Mouse (Mus musculus): ENCODE results near the gene Prtn3.
A peak's percentile ranks its signal among the peaks of the same experiment; 100 is the strongest.

DNA sequence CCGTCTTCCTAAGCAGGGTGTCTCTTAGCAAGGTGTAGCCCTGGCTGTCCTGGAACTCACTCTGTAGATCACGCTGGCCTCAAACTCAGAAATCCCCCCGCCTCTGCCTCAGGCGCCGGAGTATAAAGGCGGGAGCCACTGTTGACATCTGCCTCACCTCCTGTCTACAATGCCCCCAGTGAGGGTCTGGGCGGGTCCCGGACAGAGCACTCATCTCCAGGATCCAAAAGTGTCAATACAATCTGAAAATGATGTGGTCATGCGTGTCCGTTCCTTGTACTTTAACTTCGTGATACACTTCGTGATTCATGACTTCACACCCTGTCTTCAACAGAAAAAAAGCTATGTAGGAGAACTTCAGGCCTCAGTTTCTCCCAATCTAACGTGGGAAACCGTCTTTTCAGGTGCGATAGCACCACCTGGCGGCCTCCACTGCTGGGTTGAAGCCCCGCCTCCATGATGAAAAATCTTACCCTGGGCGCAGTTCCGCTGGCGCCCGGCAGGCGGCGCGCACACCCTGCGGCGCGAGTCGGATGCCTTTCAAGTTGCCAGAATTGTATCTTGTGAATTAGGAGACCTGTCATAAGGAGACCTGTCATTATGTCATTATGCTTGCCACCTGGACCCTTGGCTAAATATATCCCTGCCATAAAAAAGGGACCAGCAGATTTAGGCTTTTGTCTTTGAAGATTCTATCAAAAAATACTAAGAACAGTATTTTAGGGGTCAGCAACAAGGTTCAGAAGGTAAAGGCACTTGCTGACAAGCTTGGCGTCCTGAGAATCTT, 50.9 kb downstream of the Prtn3 start:
- TF ChIP-seq CTCF (IDR thresholded peaks at IDR 0.05; ENCODE audit: low read depth, low read length) (peak; percentile 99), POLR2A (IDR thresholded peaks at IDR 0.05; ENCODE audit: borderline replicate concordance, low read depth, low read length) (no peak)
